Mouse (Mus musculus) lung, embryonic 14.5 days (tissue): ENCODE results near the gene Nrip1. TPM values are rescaled to one million over a fixed set of nuclear protein-coding genes. Genes with fewer than 3 reads are reported as not detected.

Experiments used
- ATAC-seq: fragments of 200-750 bp; cut with Nextera tagmentation; 2 replicates; pipeline ENCODE4 v1.8.0; 2017; ENCODE audit warnings: mild to moderate bottlenecking, moderate TSS enrichment, moderate library complexity; ENCODE audit not compliant: insufficient read depth
- DNase-seq: peaks from one replicate; pipeline ENCODE4 v3.0.0-alpha.2; 2015
- H3K27ac ChIP-seq: fragments of 300-500 bp; sonication (generic); 2 replicates; pipeline ENCODE4 v1.5.1; 2014; ENCODE audit warnings: low read depth, mild to moderate bottlenecking, moderate library complexity
- H3K27me3 ChIP-seq: fragments of 300-500 bp; sonication (generic); 2 replicates; pipeline ENCODE4 v1.6.1; 2014; ENCODE audit warnings: low read length, control low read depth; ENCODE audit not compliant: insufficient read depth
- H3K36me3 ChIP-seq: fragments of 300-500 bp; sonication (generic); 2 replicates; pipeline ENCODE4 v1.6.1; 2014; ENCODE audit warnings: control low read depth; ENCODE audit not compliant: insufficient read depth
- H3K4me1 ChIP-seq: fragments of 300-500 bp; sonication (generic); 2 replicates; pipeline ENCODE4 v1.6.1; 2014; ENCODE audit warnings: antibody characterized with exemption, control low read depth; ENCODE audit not compliant: insufficient read depth
- H3K4me2 ChIP-seq: fragments of 300-500 bp; sonication (generic); 2 replicates; pipeline ENCODE4 v1.6.1; 2014; ENCODE audit warnings: mild to moderate bottlenecking
- H3K4me3 ChIP-seq: fragments of 300-500 bp; sonication (generic); 2 replicates; pipeline ENCODE4 v1.5.1; 2014; ENCODE audit warnings: low read depth, low read length
- H3K9ac ChIP-seq: fragments of 300-500 bp; sonication (generic); 2 replicates; pipeline ENCODE4 v1.6.1; 2014
- H3K9me3 ChIP-seq: fragments of 300-500 bp; sonication (generic); 2 replicates; pipeline ENCODE4 v1.6.1; 2016; ENCODE audit warnings: low read depth, low read length, control low read depth
- CTCF ChIP-seq: IDR thresholded peaks from 2 replicates; pipeline ENCODE4 v1.5.1; 2016; ENCODE audit warnings: antibody characterized with exemption, low read depth
- WGBS: fragments of 180-500 bp; shearing (Covaris S2); extraction: QIAGEN DNeasy Blood & Tissue Kit; methylation state at CpG from one replicate; pipeline ENCODE4 v1.1.7; 2014; 5-methylcytosine and 5-hydroxymethylcytosine counted together
- polyA plus RNA-seq: library from polyadenylated mRNA; unstranded; fragments of >200 nt; fragmentation: Nextera tagmentation; extraction: Ambion mirVana; gene quantifications from 2 replicates; pipeline ENCODE4 v1.2.1, GENCODE M21; 2014

Nrip1 gene
- polyA plus RNA-seq, 1 experiment from 2014 or later = 55.2 TPM

GRCm38 (mm10) chr16:76357155-76357554 lies 16.5 kb downstream of the Nrip1 start:
- H3K4me3 ChIP-seq = no peak overlapping the region
- WGBS = 81% methylated on average over 12 of the region's 12 CpGs
- H3K36me3 ChIP-seq = peaks cover 4% of the 10 kb centered on the region
- DNase-seq (no peak), ATAC-seq (no peak)
- no peak overlapping the region for H3K27ac ChIP-seq
- 0 out of 2 replicates have a peak, but pooled peaks cover 4% of the 10 kb centered on the region for H3K4me1 ChIP-seq
- no peaks in the 10 kb centered on the region for H3K9me3 ChIP-seq
- H3K9ac ChIP-seq = no peak overlapping the region
- no peaks in the 10 kb centered on the region for H3K27me3 ChIP-seq
- no peak overlapping the region for H3K4me2 ChIP-seq
- no peak for TF ChIP-seq CTCF

DNA sequence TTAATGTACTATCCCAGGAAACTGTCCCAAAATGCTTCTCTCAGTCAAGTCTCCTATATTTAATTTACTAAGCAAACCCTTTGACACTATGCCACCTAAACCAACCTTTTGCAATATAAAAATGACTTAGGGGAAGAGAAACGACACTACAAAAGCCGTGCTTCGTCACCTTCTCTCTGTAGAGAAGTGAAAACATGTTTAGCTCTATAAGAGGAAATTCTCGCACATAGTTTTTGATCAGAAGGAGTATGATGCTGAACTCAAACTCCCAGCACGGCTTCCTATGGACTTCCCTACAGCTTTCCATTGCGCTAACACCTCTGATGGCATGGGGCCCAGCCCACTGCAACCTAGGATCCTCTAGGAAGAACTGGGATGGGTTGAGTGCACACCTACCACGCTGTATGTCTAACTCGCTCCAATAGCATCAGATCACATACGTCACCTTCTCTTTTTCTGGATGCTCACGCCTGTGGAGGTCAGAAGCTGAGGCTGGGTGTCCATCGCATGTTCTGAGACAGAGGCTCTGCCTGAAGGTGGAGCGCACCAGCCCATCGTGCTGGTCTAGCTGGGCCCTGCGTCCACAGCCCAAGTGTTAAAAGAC lies 17.6 kb downstream of the Nrip1 start:
- ATAC-seq (no peak), DNase-seq (no peak)
- Histone ChIP-seq H3K4me1 (0 out of 2 replicates have a peak, but pooled peaks cover 4% of the 10 kb centered on the region), H3K9me3 (no peaks in the 10 kb centered on the region), H3K4me2 (no peak overlapping the region), H3K27ac (no peak overlapping the region), H3K9ac (no peak overlapping the region), H3K27me3 (no peaks in the 10 kb centered on the region), H3K4me3 (no peak overlapping the region), H3K36me3 (peaks cover 12% of the 10 kb centered on the region)
- WGBS = 86% methylated on average over 14 of the region's 14 CpGs
- no peak for TF ChIP-seq CTCF

- 0 out of 2 replicates have a peak, but pooled peaks cover 4% of the 10 kb centered on the region for H3K4me1 ChIP-seq
- H3K36me3 ChIP-seq = peaks cover 18% of the 10 kb centered on the region
- no peaks in the 10 kb centered on the region for H3K27me3 ChIP-seq
- no peaks in the 10 kb centered on the region for H3K9me3 ChIP-seq
- no peak overlapping the region for H3K9ac ChIP-seq
- no peak for TF ChIP-seq CTCF
- DNase-seq (no peak), ATAC-seq (no peak)
- H3K27ac ChIP-seq = no peak overlapping the region
- H3K4me2 ChIP-seq = no peak overlapping the region
- no peak overlapping the region for H3K4me3 ChIP-seq
- 81% methylated on average over 5 of the region's 5 CpGs for WGBS
These were observed 18.4 kb downstream of the Nrip1 start for GRCm38 (mm10) chr16:76355267-76355666.

DNA sequence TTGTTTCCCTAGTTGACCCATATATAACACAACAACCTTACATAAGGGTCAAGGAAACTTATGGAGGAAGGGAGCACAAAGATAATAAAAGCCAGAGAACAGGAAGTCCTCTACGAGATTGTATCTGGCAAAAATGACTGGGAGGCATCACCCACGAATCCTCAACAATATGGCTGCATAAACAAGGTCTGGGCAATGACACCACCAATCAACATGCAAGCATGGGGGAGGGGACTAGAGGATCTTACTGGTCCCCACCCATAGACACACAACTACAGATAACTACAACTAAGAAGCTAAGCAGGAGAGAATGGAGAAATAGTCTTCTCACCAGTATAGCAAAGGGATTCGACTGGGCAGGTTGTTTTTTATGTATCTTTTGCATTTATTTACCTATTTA lies 18.8 kb downstream of the Nrip1 start:
- no peak for TF ChIP-seq CTCF
- Histone ChIP-seq H3K27ac (no peak overlapping the region), H3K4me2 (no peak overlapping the region), H3K9ac (no peak overlapping the region), H3K27me3 (no peaks in the 10 kb centered on the region), H3K4me3 (no peak overlapping the region), H3K36me3 (peaks cover 20% of the 10 kb centered on the region), H3K9me3 (no peaks in the 10 kb centered on the region), H3K4me1 (0 out of 2 replicates have a peak, but pooled peaks cover 2% of the 10 kb centered on the region)
- 50% methylated on average over 3 of the region's 3 CpGs for WGBS
- ATAC-seq (0 out of 2 replicates have a peak, but pooled peaks have one; percentile 35), DNase-seq (no peak)

GRCm38 (mm10) chr16:76354289-76354688 lies 19.3 kb downstream of the Nrip1 start:
- Histone ChIP-seq H3K9me3 (no peaks in the 10 kb centered on the region), H3K27ac (no peak overlapping the region), H3K27me3 (no peaks in the 10 kb centered on the region), H3K4me2 (no peak overlapping the region), H3K9ac (no peak overlapping the region), H3K36me3 (peaks cover 26% of the 10 kb centered on the region), H3K4me3 (no peak overlapping the region), H3K4me1 (no peaks in the 10 kb centered on the region)
- ATAC-seq = no peak
- 69% methylated on average over 7 of the region's 7 CpGs for WGBS
- DNase-seq = no peak
- no peak for TF ChIP-seq CTCF

- Histone ChIP-seq H3K4me1 (no peaks in the 10 kb centered on the region), H3K9me3 (no peaks in the 10 kb centered on the region), H3K27ac (no peak overlapping the region), H3K27me3 (no peaks in the 10 kb centered on the region), H3K4me2 (no peak overlapping the region), H3K36me3 (peaks cover 42% of the 10 kb centered on the region), H3K9ac (no peak overlapping the region), H3K4me3 (no peak overlapping the region)
- DNase-seq (no peak), ATAC-seq (no peak)
- 83% methylated on average over 8 of the region's 8 CpGs for WGBS
- TF ChIP-seq CTCF = no peak
These were observed 22.7 kb downstream of the Nrip1 start for GRCm38 (mm10) chr16:76350922-76351321.

- Histone ChIP-seq H3K4me2 (no peak overlapping the region), H3K9ac (no peak overlapping the region), H3K27me3 (no peaks in the 10 kb centered on the region), H3K9me3 (no peaks in the 10 kb centered on the region), H3K27ac (no peak overlapping the region), H3K36me3 (peaks cover 49% of the 10 kb centered on the region), H3K4me1 (no peaks in the 10 kb centered on the region), H3K4me3 (no peak overlapping the region)
- TF ChIP-seq CTCF = no peak
- ATAC-seq (no peak), DNase-seq (no peak)
- 81% methylated on average over 11 of the region's 11 CpGs for WGBS
These were observed 24.6 kb downstream of the Nrip1 start for GRCm38 (mm10) chr16:76349053-76349452.
